Mouse (Mus musculus) layer of hippocampus, adult 9-10 months (tissue): Measurements from ENCODE around the gene Myo3b.
"Not testable (repeated sequence)": the region's sequence is repeated elsewhere in the genome, so short reads cannot be mapped to it uniquely, and the experiment has no call there.

Experiments used
- DNase-seq: peaks from one replicate; pipeline ENCODE4 v3.0.0; 2022; ENCODE audit warnings: low spot score

Myo3b gene

GRCm38 (mm10) chr2:70038752-70039151 lies at the start of gene Myo3b:
Gene Myo3b (plus strand): TSS chr2:70039126.
- DNase-seq = no peak

- DNase-seq = no peak
Measured at GRCm38 (mm10) chr2:69989224-69989623, 49.7 kb upstream of the Myo3b start.

GRCm38 (mm10) chr2:69990647-69991046 lies 48.3 kb upstream of the Myo3b start:
- DNase-seq = no peak

GRCm38 (mm10) chr2:69994082-69994736 lies 44.7 kb upstream of the Myo3b start:
- not testable (repeated sequence) for DNase-seq

GRCm38 (mm10) chr2:69994779-69995178 lies 44.1 kb upstream of the Myo3b start:
- no peak for DNase-seq

GRCm38 (mm10) chr2:69999097-69999770 lies 39.7 kb upstream of the Myo3b start:
- no peak for DNase-seq

- DNase-seq = no peak
Measured at GRCm38 (mm10) chr2:70000316-70000715, 38.6 kb upstream of the Myo3b start.

GRCm38 (mm10) chr2:70006492-70006891 lies 32.4 kb upstream of the Myo3b start:
- DNase-seq = no peak

- no peak for DNase-seq
Measured at GRCm38 (mm10) chr2:70012941-70013340, 26.0 kb upstream of the Myo3b start.

- DNase-seq = no peak
Measured at GRCm38 (mm10) chr2:70018236-70018635, 20.7 kb upstream of the Myo3b start.

- DNase-seq = no peak
Measured at GRCm38 (mm10) chr2:70024454-70024853, 14.5 kb upstream of the Myo3b start.

- DNase-seq = peak; percentile 24
Measured at GRCm38 (mm10) chr2:70025711-70026110, 13.2 kb upstream of the Myo3b start.

- DNase-seq = no peak
Measured at GRCm38 (mm10) chr2:70031472-70031871, 7.5 kb upstream of the Myo3b start.

GRCm38 (mm10) chr2:70034895-70035294 lies 4.0 kb upstream of the Myo3b start:
- no peak for DNase-seq

- no peak for DNase-seq
Measured at GRCm38 (mm10) chr2:70035358-70035757, 3.6 kb upstream of the Myo3b start.

GRCm38 (mm10) chr2:70037221-70037620 lies 1.7 kb upstream of the Myo3b start:
- no peak for DNase-seq

GRCm38 (mm10) chr2:70044466-70044865 lies 5.5 kb downstream of the Myo3b start:
- no peak for DNase-seq

GRCm38 (mm10) chr2:70047868-70048267 lies 8.9 kb downstream of the Myo3b start:
- no peak for DNase-seq

- no peak for DNase-seq
Measured at GRCm38 (mm10) chr2:70053803-70054202, 14.9 kb downstream of the Myo3b start.

GRCm38 (mm10) chr2:70058201-70058600 lies 19.3 kb downstream of the Myo3b start:
- DNase-seq = no peak

- DNase-seq = no peak
Measured at GRCm38 (mm10) chr2:70060359-70061345, 21.7 kb downstream of the Myo3b start.

GRCm38 (mm10) chr2:70065116-70065515 lies 26.2 kb downstream of the Myo3b start:
- DNase-seq = no peak
